Mouse (Mus musculus) CH12.LX (cell line): ENCODE data around the gene Cyb5b. TPM values are rescaled to one million over a fixed set of nuclear protein-coding genes. Genes with fewer than 3 reads are reported as not detected.

Source experiments
- DNase-seq: peaks from one replicate; pipeline ENCODE4 v3.0.0-alpha.2; 2013; ENCODE audit errors: extremely low read depth
- H3K27ac ChIP-seq: 2 replicates; pipeline ENCODE4 v1.5.1; 2012; ENCODE audit warnings: low read depth, mild to moderate bottlenecking, control low read depth, moderate library complexity; ENCODE audit not compliant: insufficient read depth
- H3K27me3 ChIP-seq: replicated peaks from 2 replicates; pipeline ENCODE3; 2012; ENCODE audit warnings: inconsistent platforms
- H3K36me3 ChIP-seq, 2 experiments: replicated peaks in 1 of 2; 2 replicates each; pipeline versions ENCODE3 to v1.6.1; 2012; ENCODE audit warnings: inconsistent platforms in 1 of 2, low read length in 1 of 2, mild to moderate bottlenecking in 1 of 2, mixed read lengths in 1 of 2, moderate library complexity in 1 of 2; ENCODE audit not compliant: control insufficient read depth in 1 of 2, insufficient read depth in 1 of 2
- H3K4me1 ChIP-seq, 2 experiments: 2 replicates each; pipeline ENCODE4 v1.6.1; 2012; ENCODE audit warnings: inconsistent platforms in 1 of 2, moderate library complexity in 1 of 2; ENCODE audit not compliant: insufficient read depth in 2 of 2, control insufficient read depth in 1 of 2
- H3K4me2 ChIP-seq: 2 replicates; pipeline ENCODE4 v1.6.1; 2012; ENCODE audit warnings: low read depth, mild to moderate bottlenecking, control low read depth; ENCODE audit not compliant: poor library complexity, insufficient read depth, severe bottlenecking
- H3K4me3 ChIP-seq, 3 experiments: fragments of 150-350 bp in 1 of 3; sonication (generic) in 1 of 3; replicated peaks in 1 of 3; 2 replicates each; pipeline versions ENCODE3 to v1.5.1; 2011 to 2012; ENCODE audit warnings: low read depth in 2 of 3, low read length in 2 of 3, mild to moderate bottlenecking in 2 of 3, moderate library complexity in 2 of 3, control low read depth in 1 of 3, improper control_type of control experiment in 1 of 3, inconsistent platforms in 1 of 3, mixed read lengths in 1 of 3; ENCODE audit not compliant: poor library complexity in 1 of 3
- H3K79me2 ChIP-seq: replicated peaks from 2 replicates; pipeline ENCODE4 v1.6.1; 2012; ENCODE audit warnings: mild to moderate bottlenecking, moderate library complexity; ENCODE audit not compliant: control insufficient read depth, poor library complexity, insufficient read depth, severe bottlenecking; ENCODE audit errors: extremely low read depth
- H3K9ac ChIP-seq: 2 replicates; pipeline ENCODE4 v1.6.1; 2012; ENCODE audit warnings: low read depth, mild to moderate bottlenecking, control low read depth, moderate library complexity; ENCODE audit not compliant: insufficient read depth
- H3K9me3 ChIP-seq: replicated peaks from 2 replicates; pipeline ENCODE3; 2012; ENCODE audit warnings: low read length, inconsistent platforms, mixed read lengths
- CTCF ChIP-seq, 2 experiments: IDR thresholded peaks in 1 of 2; conservative IDR thresholded peaks in 1 of 2; 2 replicates each; pipeline ENCODE4 v1.5.1; 2011 to 2012; ENCODE audit warnings: low read depth in 2 of 2, low read length in 2 of 2, improper control_type of control experiment in 1 of 2, inconsistent platforms in 1 of 2, mild to moderate bottlenecking in 1 of 2, moderate library complexity in 1 of 2
- ELF1 ChIP-seq: IDR thresholded peaks from 2 replicates; pipeline ENCODE4 v1.6.1; 2014; ENCODE audit warnings: low read depth, mild to moderate bottlenecking, inconsistent platforms, low read length, improper control_type of control experiment
- GABPA ChIP-seq: IDR thresholded peaks from 2 replicates; pipeline ENCODE4 v1.6.1; 2012; ENCODE audit warnings: low read depth, low read length, improper control_type of control experiment, inconsistent platforms; ENCODE audit not compliant: insufficient replicate concordance
- IRF4 ChIP-seq: IDR thresholded peaks from 2 replicates; pipeline ENCODE4 v1.6.1; 2014; ENCODE audit warnings: low read depth, mild to moderate bottlenecking, inconsistent platforms, low read length, improper control_type of control experiment
- KAT2A ChIP-seq: IDR thresholded peaks from 2 replicates; pipeline ENCODE4 v1.6.1; 2012; ENCODE audit warnings: low read length, improper control_type of control experiment, inconsistent platforms; ENCODE audit not compliant: insufficient replicate concordance
- MEF2A ChIP-seq: IDR thresholded peaks from 2 replicates; pipeline ENCODE4 v1.6.1; 2014; ENCODE audit warnings: low read depth, mild to moderate bottlenecking, inconsistent platforms, low read length, improper control_type of control experiment, borderline replicate concordance
- MYC ChIP-seq: IDR thresholded peaks from 2 replicates; pipeline ENCODE4 v1.6.1; 2011; ENCODE audit warnings: low read depth, mild to moderate bottlenecking, improper control_type of control experiment, low read length
- NELFE ChIP-seq: IDR thresholded peaks from 2 replicates; pipeline ENCODE4 v1.6.1; 2011; ENCODE audit warnings: low read depth, low read length, improper control_type of control experiment
- POLR2AphosphoS2 ChIP-seq: IDR thresholded peaks from 2 replicates; pipeline ENCODE4 v1.6.1; 2011; ENCODE audit warnings: low read depth, low read length, improper control_type of control experiment
- RAD21 ChIP-seq: IDR thresholded peaks from 2 replicates; pipeline ENCODE4 v1.6.1; 2011; ENCODE audit warnings: low read depth, mild to moderate bottlenecking, low read length, improper control_type of control experiment, moderate library complexity
- RCOR1 ChIP-seq: conservative IDR thresholded peaks from 2 replicates; pipeline ENCODE4 v1.6.1; 2012; ENCODE audit warnings: low read depth, mild to moderate bottlenecking, inconsistent platforms, low read length, improper control_type of control experiment
- SMC3 ChIP-seq: IDR thresholded peaks from 2 replicates; pipeline ENCODE4 v1.6.1; 2011; ENCODE audit warnings: low read depth, low read length, improper control_type of control experiment
- UBTF ChIP-seq: IDR thresholded peaks from 2 replicates; pipeline ENCODE4 v1.6.1; 2012; ENCODE audit warnings: low read depth, mild to moderate bottlenecking, inconsistent platforms, low read length, improper control_type of control experiment, moderate library complexity
- USF2 ChIP-seq: conservative IDR thresholded peaks from 2 replicates; pipeline ENCODE4 v1.6.1; 2011; ENCODE audit warnings: low read depth, low read length, improper control_type of control experiment
- ZKSCAN1 ChIP-seq: IDR thresholded peaks from 2 replicates; pipeline ENCODE4 v1.6.1; 2012; ENCODE audit warnings: low read depth, inconsistent platforms, low read length, improper control_type of control experiment, borderline replicate concordance
- ZMIZ1 ChIP-seq: IDR thresholded peaks from 2 replicates; pipeline ENCODE4 v1.6.1; 2012; ENCODE audit warnings: low read depth, mild to moderate bottlenecking, inconsistent platforms, low read length, improper control_type of control experiment
- ZNF384 ChIP-seq: IDR thresholded peaks from 2 replicates; pipeline ENCODE4 v1.6.1; 2012; ENCODE audit warnings: low read depth, low read length, improper control_type of control experiment, inconsistent platforms
- dilution Hi-C: fragments of 300-500 bp; cut with MboI; formaldehyde crosslinking; loops from 2 replicates; pipeline ENCODE4 v1.14.3; 2020; ENCODE audit warnings: low sequenced_read_pairs; ENCODE audit not compliant: extremely low pct_unique_long_range_greater_than_20kb, extremely low pct_ligation_motif_present
- in situ Hi-C: fragments of 300-500 bp; cut with MboI; formaldehyde crosslinking; loops from 3 replicates; pipeline ENCODE4 v1.14.3; 2019; ENCODE audit warnings: low sequenced_read_pairs, low pct_ligation_motif_present, low pct_unique_long_range_greater_than_20kb, mixed read lengths
- polyA plus RNA-seq: library from polyadenylated mRNA; unstranded; fragments of >175 nt; gene quantifications from 2 replicates; pipeline ENCODE4 v1.2.1, GENCODE M21; 2012; ENCODE audit warnings: low read depth; ENCODE audit not compliant: insufficient read length
- total RNA-seq, 2 experiments: library from RNA; depleted of rRNA; stranded (reverse); fragments of 300-350 nt in 1 of 2; fragments of >200 nt in 1 of 2; gene quantifications; 2 replicates each; pipeline ENCODE4 v1.2.3; 2012 to 2014

The Cyb5b gene
- total and polyA plus RNA-seq, 3 experiments = 74.0 to 156 (median 108) TPM

GRCm38 (mm10) chr8:107133881-107134280 lies 16.6 kb upstream of the Cyb5b start:
- Histone ChIP-seq H3K4me1 (peaks cover 0 to 4% of the 10 kb centered on the region in 2 experiments; a peak in 1 of 4 replicates), H3K27ac (no peak overlapping the region), H3K4me3 (no peak overlapping the region), H3K27me3 (no peaks in the 10 kb centered on the region), H3K79me2 (no peaks in the 10 kb centered on the region), H3K4me2 (no peak overlapping the region), H3K36me3 (no peaks in the 10 kb centered on the region), H3K9me3 (no peaks in the 10 kb centered on the region), H3K9ac (no peak overlapping the region)
- no peak for DNase-seq
- dilution Hi-C loops = no loop called here
- in situ Hi-C loops = no loop called here
- TF ChIP-seq RAD21 (no peak), IRF4 (no peak), ELF1 (no peak), NELFE (no peak), ZKSCAN1 (no peak), ZMIZ1 (no peak), MEF2A (no peak), GABPA (no peak), SMC3 (no peak), KAT2A (no peak), ZNF384 (no peak), UBTF (no peak)

GRCm38 (mm10) chr8:107136003-107136612 lies 14.3 kb upstream of the Cyb5b start:
- H3K27me3 ChIP-seq = no peaks in the 10 kb centered on the region
- DNase-seq = no peak
- dilution Hi-C loops = no loop called here
- H3K27ac ChIP-seq = no peak overlapping the region
- no peaks in the 10 kb centered on the region for H3K9me3 ChIP-seq
- H3K4me1 ChIP-seq = peaks cover 4 to 8% of the 10 kb centered on the region in 2 experiments; a peak in 3 of 4 replicates
- no peak overlapping the region for H3K4me2 ChIP-seq
- no peaks in the 10 kb centered on the region for H3K79me2 ChIP-seq
- no peak overlapping the region for H3K4me3 ChIP-seq
- TF ChIP-seq ELF1 = no peak
- no peak for TF ChIP-seq RCOR1
- TF ChIP-seq MYC = no peak
- TF ChIP-seq ZNF384 = no peak
- TF ChIP-seq USF2 = no peak
- TF ChIP-seq POLR2AphosphoS2 = no peak
- TF ChIP-seq RAD21 = no peak
- TF ChIP-seq GABPA = no peak
- no peak for TF ChIP-seq CTCF (conservative IDR thresholded peaks at IDR 0.05 in 1 of 2, IDR thresholded peaks at IDR 0.05 in 1 of 2; ENCODE audit: low read depth in 2 of 2, low read length in 2 of 2)
- no peak for TF ChIP-seq UBTF
- TF ChIP-seq, all 38 proteins: peak for 0
- Histone ChIP-seq H3K36me3 (no peaks in the 10 kb centered on the region), H3K9ac (no peak overlapping the region)
- in situ Hi-C loops = no loop called here
